Mouse (Mus musculus) kidney, embryonic 16.5 days (tissue): ENCODE results near the gene Chrd. TPM values are rescaled to one million over a fixed set of nuclear protein-coding genes. Genes with fewer than 3 reads are reported as not detected.

ENCODE experiments used
- ATAC-seq: fragments of 200-750 bp; cut with Nextera tagmentation; 2 replicates; pipeline ENCODE4 v1.8.0; 2017; ENCODE audit warnings: moderate TSS enrichment; ENCODE audit not compliant: low FRiP score, low TSS enrichment
- H3K27ac ChIP-seq: fragments of 300-500 bp; sonication (generic); 2 replicates; pipeline ENCODE4 v1.5.1; 2014; ENCODE audit warnings: low read length
- H3K27me3 ChIP-seq: fragments of 300-500 bp; sonication (generic); 2 replicates; pipeline ENCODE4 v1.6.1; 2014; ENCODE audit warnings: low read length, control low read depth, mixed read lengths; ENCODE audit not compliant: insufficient read depth
- H3K36me3 ChIP-seq: fragments of 300-500 bp; sonication (generic); 2 replicates; pipeline ENCODE4 v1.6.1; 2014; ENCODE audit warnings: low read length, control low read depth, mixed read lengths; ENCODE audit not compliant: insufficient read depth
- H3K4me1 ChIP-seq: fragments of 300-500 bp; sonication (generic); 2 replicates; pipeline ENCODE4 v1.6.1; 2014; ENCODE audit warnings: low read length, control low read depth, mixed read lengths; ENCODE audit not compliant: insufficient read depth
- H3K4me2 ChIP-seq: fragments of 300-500 bp; sonication (generic); replicated peaks from 2 replicates; pipeline ENCODE4 v1.6.1; 2014; ENCODE audit warnings: low read depth, low read length
- H3K4me3 ChIP-seq: fragments of 300-500 bp; sonication (generic); 2 replicates; pipeline ENCODE4 v1.5.1; 2014; ENCODE audit warnings: mild to moderate bottlenecking, low read length
- H3K9ac ChIP-seq: fragments of 300-500 bp; sonication (generic); replicated peaks from 2 replicates; pipeline ENCODE4 v1.6.1; 2014; ENCODE audit warnings: low read length
- H3K9me3 ChIP-seq: fragments of 300-500 bp; sonication (generic); 2 replicates; pipeline ENCODE4 v1.6.1; 2016; ENCODE audit warnings: low read length, control low read depth
- WGBS: fragments of 180-500 bp; shearing (Covaris S2); extraction: QIAGEN DNeasy Blood & Tissue Kit; methylation state at CpG from one replicate; pipeline ENCODE4 v1.1.7; 2014; 5-methylcytosine and 5-hydroxymethylcytosine counted together
- polyA plus RNA-seq: library from polyadenylated mRNA; unstranded; fragments of >200 nt; fragmentation: Nextera tagmentation; extraction: Ambion mirVana; gene quantifications from 2 replicates; pipeline ENCODE4 v1.2.1, GENCODE M21; 2015

Chrd gene
- polyA plus RNA-seq, 1 experiment from 2014 or later: 5.9 TPM

DNA sequence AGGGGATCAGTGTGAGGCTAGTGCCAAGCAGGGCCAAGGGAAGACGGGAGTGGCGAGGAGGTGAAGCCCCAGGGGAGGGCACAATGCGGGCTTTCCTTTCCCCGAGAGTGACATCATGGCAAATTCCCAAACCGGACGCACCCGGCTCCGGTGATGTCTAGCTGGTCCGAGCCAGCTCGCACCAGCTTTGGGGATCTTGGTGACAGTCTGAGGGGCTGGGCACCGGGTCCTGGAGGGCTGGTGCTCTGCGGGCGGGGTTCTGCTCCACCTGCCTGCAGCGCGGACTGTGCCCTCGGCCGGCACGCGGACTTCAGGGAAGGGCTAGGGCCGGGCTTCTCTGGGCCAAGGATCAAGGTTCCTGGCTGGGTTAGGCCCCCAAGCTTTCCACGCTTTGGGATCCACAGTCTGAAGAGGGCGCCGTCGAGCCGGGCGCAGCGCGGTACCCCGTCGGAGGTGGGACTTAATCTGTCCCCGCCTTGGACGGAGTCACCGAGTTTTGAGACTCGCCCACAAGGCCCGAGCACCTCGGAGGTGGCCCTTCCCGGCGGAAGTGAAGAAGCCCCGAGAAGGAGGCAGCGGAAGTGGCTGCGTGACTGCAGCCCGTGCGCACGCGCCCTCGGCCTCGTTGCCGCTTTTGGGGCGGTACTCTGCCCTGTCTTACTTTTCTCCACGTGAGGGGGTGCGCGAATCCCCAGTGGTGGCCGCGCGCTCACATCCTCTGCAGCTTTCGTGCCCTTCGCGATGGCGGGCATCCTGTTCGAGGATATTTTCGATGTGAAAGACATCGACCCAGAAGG is 15.5 kb upstream of the Chrd start, which contains the start of the genes Polr2h and Clcn2:
TSS of gene Polr2h (plus strand) at position 485 of the 797 bp plus-strand sequence.
TSS of gene Clcn2 (minus strand) at position 566 of the 797 bp plus-strand sequence.
- Histone ChIP-seq H3K27me3 (no peaks in the 10 kb centered on the region), H3K27ac (peak within 1 kb of the TSS; percentile 98), H3K4me3 (peak within 1 kb of the TSS; percentile 63), H3K36me3 (peaks cover 17% of the 10 kb centered on the region; the same call in 1 of the 2 replicates), H3K9me3 (no peaks in the 10 kb centered on the region), H3K9ac (peak within 1 kb of the TSS; percentile 81), H3K4me2 (peak within 1 kb of the TSS; percentile 90), H3K4me1 (peaks cover 21% of the 10 kb centered on the region)
- under 1% methylated on average over 61 of the region's 62 CpGs for WGBS
- peak; percentile 85 for ATAC-seq

DNA sequence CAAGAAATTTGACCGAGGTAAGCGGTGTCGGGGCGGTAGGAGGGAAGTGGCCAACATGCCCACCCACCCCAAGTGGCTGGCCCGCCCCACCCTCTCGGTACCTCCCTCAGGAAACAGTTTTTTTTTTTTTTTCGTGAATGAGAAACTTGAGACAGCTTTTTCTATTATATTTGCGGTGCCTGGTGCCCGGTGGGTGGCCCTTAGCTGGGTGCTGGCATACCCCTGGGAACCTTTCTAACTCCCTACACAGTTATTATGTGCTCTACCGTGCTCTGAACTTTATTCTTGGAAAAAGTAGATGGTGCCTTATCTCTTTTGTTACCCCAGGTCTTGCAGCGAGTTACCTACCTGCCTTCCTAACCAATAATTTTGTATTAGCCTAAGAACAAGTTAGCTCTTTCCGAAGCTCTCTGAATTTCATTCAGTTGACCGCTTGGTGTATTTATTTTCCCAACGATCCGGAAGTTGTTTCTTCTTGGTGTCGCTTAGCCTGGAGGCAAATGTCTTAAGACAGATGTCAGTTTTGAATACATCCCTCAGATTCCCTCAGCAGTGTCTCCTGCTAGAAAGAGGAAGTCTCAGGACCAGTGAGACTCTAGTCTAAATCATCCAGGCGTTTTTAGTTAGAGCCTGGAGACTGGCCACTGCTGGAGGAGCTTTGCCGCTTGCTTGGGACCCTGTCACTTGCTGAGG is 14.8 kb upstream of the Chrd start:
- Histone ChIP-seq H3K27ac (peak overlapping the region; percentile 98), H3K4me2 (peak overlapping the region; percentile 90), H3K4me1 (peaks cover 21% of the 10 kb centered on the region), H3K27me3 (no peaks in the 10 kb centered on the region), H3K4me3 (peak overlapping the region; percentile 63), H3K36me3 (peaks cover 10% of the 10 kb centered on the region; the same call in 1 of the 2 replicates), H3K9ac (peak overlapping the region; percentile 81), H3K9me3 (no peaks in the 10 kb centered on the region)
- WGBS: 1% methylated on average over 18 of the region's 18 CpGs
- ATAC-seq: peak; percentile 16; the same call in 1 of the 2 replicates

DNA sequence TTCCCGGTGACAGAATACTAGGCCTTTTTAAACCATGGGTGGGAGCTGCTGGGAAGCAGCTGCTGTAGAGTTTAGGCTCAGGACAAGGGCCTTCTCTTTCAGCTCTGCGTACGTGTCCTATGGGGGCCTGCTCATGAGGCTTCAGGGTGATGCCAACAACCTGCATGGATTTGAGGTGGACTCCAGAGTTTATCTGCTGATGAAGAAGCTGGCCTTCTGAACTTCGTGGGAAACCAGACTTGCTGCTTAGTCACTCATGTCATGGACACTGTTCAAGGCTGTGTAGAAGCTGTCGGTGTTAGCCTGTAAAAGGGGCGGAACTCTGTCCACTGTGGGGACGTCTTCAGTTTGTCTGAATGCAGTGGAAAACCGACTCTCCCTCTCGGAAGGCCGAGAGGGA is 11.1 kb upstream of the Chrd start:
- Histone ChIP-seq H3K4me1 (peaks cover 6% of the 10 kb centered on the region), H3K9ac (no peak overlapping the region), H3K4me3 (no peak overlapping the region), H3K4me2 (no peak overlapping the region), H3K27ac (no peak overlapping the region), H3K36me3 (peaks cover 9% of the 10 kb centered on the region; the same call in 1 of the 2 replicates), H3K27me3 (no peaks in the 10 kb centered on the region), H3K9me3 (no peaks in the 10 kb centered on the region)
- 87% methylated on average over 10 of the region's 10 CpGs for WGBS
- ATAC-seq: no peak

DNA sequence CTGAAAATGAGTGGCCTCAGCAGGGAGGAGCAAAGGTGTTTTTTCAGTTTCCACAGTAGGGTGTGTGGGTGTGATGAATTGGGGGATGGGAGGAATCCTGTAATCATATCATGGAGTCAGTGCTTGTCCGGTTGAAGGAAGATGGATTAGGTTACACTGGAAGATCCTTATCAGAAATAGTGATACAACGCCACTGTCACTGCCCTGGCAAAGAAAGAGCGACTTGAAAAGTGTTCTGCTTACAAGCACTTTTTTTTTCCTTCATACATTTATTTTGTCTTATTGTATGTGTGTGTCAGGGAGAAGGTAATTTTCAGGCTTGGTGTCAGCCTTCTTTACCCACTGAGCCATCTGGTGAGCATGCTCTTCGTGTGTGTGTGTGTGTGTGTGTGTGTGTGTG is 10.2 kb upstream of the Chrd start:
- Histone ChIP-seq H3K36me3 (peaks cover 9% of the 10 kb centered on the region; the same call in 1 of the 2 replicates), H3K9ac (no peak overlapping the region), H3K4me1 (peaks cover 6% of the 10 kb centered on the region), H3K4me3 (no peak overlapping the region), H3K27me3 (no peaks in the 10 kb centered on the region), H3K4me2 (no peak overlapping the region), H3K9me3 (no peaks in the 10 kb centered on the region), H3K27ac (no peak overlapping the region)
- WGBS: 52% methylated on average over 4 of the region's 4 CpGs
- no peak for ATAC-seq

DNA sequence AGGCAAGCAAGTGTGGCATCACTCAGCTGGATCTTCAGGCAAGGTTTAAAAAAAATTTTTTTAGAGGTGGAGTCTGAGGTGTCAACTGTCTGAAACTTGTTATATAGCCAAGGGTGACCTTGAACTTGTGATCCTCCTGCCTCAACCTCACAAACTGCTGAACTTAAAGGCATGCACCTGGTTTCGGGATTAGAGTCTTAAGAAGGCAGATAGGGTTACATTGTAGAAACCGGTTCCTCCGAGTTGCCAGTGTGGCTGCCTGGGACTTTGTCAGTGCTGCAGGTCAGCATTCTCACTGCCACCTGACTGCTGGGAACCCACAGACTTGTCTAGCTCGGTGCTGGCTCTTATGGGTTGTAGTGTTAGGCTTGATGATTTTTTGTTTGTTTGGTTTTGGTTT is 9.7 kb upstream of the Chrd start:
- Histone ChIP-seq H3K9me3 (no peaks in the 10 kb centered on the region), H3K27me3 (no peaks in the 10 kb centered on the region), H3K4me2 (no peak overlapping the region), H3K4me1 (peaks cover 6% of the 10 kb centered on the region), H3K36me3 (peaks cover 9% of the 10 kb centered on the region; the same call in 1 of the 2 replicates), H3K27ac (no peak overlapping the region), H3K9ac (no peak overlapping the region), H3K4me3 (no peak overlapping the region)
- ATAC-seq: no peak
- WGBS: 42% methylated on average over 4 of the region's 4 CpGs

DNA sequence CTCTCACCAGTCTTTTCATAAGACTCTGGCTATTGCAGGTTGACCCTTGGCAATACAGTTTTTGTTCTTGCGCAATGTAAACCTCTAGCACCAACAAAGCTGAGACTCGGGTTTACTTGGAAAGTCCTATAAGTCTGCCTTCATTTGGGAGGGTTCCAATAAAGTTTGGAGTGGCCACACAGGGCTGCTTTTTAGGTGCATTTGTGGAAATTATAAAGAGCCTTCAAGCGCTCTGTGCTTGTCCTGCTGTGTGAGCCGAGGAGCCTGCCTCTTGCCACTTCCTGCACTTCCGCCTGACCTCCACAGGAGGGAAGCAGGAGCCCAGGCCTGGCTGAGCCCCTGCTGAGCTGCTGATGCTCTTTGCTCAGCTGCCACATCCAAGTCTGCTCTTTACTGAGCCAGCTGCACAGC is 8.6 kb upstream of the Chrd start:
- H3K27ac ChIP-seq: no peak overlapping the region
- no peak overlapping the region for H3K4me3 ChIP-seq
- H3K4me2 ChIP-seq: no peak overlapping the region
- H3K4me1 ChIP-seq: no peaks in the 10 kb centered on the region
- 39% methylated on average over 5 of the region's 5 CpGs for WGBS
- H3K9ac ChIP-seq: no peak overlapping the region
- peak; percentile 73 for ATAC-seq
- peaks cover 9% of the 10 kb centered on the region; the same call in 1 of the 2 replicates for H3K36me3 ChIP-seq
- no peaks in the 10 kb centered on the region for H3K9me3 ChIP-seq
- H3K27me3 ChIP-seq: no peaks in the 10 kb centered on the region

DNA sequence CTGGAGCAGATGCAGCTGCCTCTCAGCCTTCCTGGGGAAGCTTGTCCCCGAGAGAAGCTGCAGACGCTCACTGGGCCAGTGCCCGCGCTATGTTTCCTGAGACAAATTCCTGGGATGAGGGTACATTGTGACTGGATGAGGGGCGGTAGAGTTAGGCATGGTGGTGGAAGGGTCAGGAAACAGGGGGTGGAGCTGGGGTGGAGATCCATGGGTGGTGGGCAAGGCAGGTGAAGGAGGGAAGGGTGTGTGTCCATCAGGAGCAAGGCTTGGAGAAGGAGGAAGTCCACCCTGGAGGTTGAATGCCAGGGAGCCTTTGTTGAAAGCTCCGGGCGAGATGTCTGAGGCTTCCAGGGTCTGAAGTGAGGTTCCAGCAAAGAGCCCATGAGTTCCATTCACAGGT is 7.6 kb upstream of the Chrd start:
- Histone ChIP-seq H3K36me3 (peaks cover 5% of the 10 kb centered on the region; the same call in 1 of the 2 replicates), H3K4me2 (no peak overlapping the region), H3K27ac (no peak overlapping the region), H3K4me3 (no peak overlapping the region), H3K4me1 (0 out of 2 replicates have a peak, but pooled peaks cover 7% of the 10 kb centered on the region), H3K9me3 (no peaks in the 10 kb centered on the region), H3K27me3 (no peaks in the 10 kb centered on the region), H3K9ac (no peak overlapping the region)
- WGBS: 86% methylated on average over 7 of the region's 7 CpGs
- no peak for ATAC-seq

DNA sequence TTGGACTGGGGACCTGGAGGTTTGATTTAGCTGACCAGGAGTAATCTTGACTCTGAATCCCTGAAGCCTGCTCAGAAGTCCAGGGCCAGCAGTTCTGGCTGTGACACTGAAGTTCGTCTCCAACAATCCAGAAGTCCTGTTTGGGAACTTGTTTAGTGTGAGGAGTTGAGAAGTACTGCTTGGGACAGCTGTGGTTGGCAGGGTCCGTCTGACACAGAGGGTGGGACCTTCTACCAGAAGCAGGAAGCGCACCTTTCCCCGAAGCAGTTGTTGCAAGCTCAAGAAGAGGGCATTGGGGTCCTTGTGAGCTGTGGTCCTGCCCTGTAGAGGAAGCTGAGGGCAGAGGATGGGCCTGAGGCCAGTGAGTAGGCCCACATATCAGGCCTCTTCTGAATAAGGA is 7.2 kb upstream of the Chrd start:
- Histone ChIP-seq H3K4me1 (0 out of 2 replicates have a peak, but pooled peaks cover 9% of the 10 kb centered on the region), H3K4me3 (no peak overlapping the region), H3K27me3 (no peaks in the 10 kb centered on the region), H3K27ac (no peak overlapping the region), H3K9me3 (no peaks in the 10 kb centered on the region), H3K36me3 (peaks cover under 1% of the 10 kb centered on the region; the same call in 1 of the 2 replicates), H3K4me2 (no peak overlapping the region), H3K9ac (no peak overlapping the region)
- 83% methylated on average over 4 of the region's 4 CpGs for WGBS
- ATAC-seq: no peak

DNA sequence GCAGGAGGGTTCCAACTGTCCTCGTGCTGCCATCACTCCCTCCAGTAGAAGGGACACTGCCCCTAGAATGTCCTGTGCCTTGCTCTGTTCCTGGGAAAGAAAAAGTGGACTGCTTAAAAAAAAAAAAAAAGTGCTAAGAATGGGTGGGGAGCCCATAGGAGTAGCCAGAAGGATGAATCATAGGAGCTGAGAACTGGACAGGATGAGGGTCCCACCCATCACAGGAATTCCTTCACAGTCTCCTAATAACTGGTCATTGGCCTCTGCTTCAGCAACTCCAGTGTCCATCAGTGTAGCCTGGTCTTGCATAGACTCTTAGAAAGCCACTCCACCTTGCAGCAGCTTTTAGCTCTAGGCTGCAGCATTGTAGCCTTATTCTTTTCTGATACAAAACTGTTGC is 6.5 kb upstream of the Chrd start:
- Histone ChIP-seq H3K9ac (no peak overlapping the region), H3K4me2 (no peak overlapping the region), H3K4me3 (no peak overlapping the region), H3K4me1 (0 out of 2 replicates have a peak, but pooled peaks cover 9% of the 10 kb centered on the region), H3K36me3 (no peaks in the 10 kb centered on the region; the same call in 1 of the 2 replicates), H3K9me3 (no peaks in the 10 kb centered on the region), H3K27me3 (no peaks in the 10 kb centered on the region), H3K27ac (no peak overlapping the region)
- 64% methylated on average over 1 of the region's 1 CpGs for WGBS
- no peak for ATAC-seq
